Mouse (Mus musculus): ENCODE measurements around the gene Msi1. TPM values are rescaled to one million over a fixed set of nuclear protein-coding genes. Genes with fewer than 3 reads are reported as not detected.

Gene Msi1
- total RNA-seq, 2 experiments from 2014 or later: 2.6 to 6.1 TPM

- no peak for DNase-seq
These were observed 40.4 kb downstream of the Msi1 start for GRCm38 (mm10) chr5:115469791-115470190.

DNA sequence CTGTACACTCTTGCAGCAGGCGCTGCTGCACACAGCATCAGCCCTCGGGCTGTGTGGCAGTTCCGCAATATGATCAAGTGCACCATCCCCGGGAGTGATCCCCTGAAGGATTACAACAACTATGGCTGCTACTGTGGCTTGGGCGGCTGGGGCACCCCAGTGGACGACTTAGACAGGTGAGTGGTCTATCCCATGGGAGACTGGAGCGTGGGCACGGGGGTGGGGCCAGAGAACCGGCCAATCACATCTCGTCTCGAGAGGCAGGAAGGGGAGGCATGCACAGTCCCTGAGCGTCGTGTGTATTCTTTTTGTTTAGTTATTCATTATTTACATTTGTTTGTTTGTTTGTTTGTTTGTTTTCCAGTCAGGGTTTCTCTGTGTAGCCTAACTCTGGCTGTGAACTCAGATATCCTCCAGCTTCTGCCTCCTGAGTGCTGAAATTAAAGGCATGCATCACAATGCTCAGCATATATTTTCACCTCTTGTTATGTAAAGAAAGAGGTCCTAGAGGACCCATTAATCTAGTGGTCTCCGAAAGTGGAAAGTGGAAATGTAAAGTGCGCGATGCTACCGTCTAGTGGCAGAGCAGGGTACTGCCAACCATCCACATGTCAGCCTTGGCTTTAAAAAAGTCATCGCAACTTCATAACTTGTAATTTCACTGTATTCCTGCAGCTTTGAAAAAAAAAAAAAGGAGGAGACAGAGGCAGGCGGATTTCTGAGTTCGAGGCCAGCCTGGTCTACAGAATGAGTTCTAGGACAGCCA lies 41.5 kb downstream of the Msi1 start:
- peak; percentile 48 for DNase-seq

GRCm38 (mm10) chr5:115473191-115473590 lies 43.8 kb downstream of the Msi1 start:
- DNase-seq: no peak

- no peak for DNase-seq
These were observed 44.9 kb downstream of the Msi1 start for GRCm38 (mm10) chr5:115474174-115474828.

- peak; percentile 31 for DNase-seq
These were observed 46.1 kb downstream of the Msi1 start for GRCm38 (mm10) chr5:115475337-115476106.

- DNase-seq: no peak
These were observed 46.8 kb downstream of the Msi1 start for GRCm38 (mm10) chr5:115476107-115476727.

- no peak for DNase-seq
These were observed 50.2 kb downstream of the Msi1 start for GRCm38 (mm10) chr5:115479561-115479960.

DNA sequence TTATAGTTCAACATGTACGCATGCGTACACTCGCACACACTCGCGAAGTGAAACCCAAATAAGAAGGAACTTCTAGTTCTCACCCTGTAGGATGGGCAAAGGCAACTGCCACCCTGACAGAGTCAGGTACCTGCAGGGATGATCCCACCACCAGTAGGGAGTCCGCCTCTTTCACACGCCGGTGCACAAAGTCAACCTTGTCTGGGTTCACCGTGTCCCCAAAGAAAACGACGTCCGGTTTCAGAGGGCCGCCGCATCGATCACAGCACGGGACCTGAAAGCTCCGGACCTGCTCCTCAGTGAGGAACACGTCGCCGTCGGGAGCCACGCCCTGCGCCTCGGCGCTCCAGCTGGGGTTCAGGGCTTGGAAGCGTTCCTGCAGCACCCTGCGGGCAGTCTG lies 50.7 kb downstream of the Msi1 start:
- no peak for DNase-seq

DNA sequence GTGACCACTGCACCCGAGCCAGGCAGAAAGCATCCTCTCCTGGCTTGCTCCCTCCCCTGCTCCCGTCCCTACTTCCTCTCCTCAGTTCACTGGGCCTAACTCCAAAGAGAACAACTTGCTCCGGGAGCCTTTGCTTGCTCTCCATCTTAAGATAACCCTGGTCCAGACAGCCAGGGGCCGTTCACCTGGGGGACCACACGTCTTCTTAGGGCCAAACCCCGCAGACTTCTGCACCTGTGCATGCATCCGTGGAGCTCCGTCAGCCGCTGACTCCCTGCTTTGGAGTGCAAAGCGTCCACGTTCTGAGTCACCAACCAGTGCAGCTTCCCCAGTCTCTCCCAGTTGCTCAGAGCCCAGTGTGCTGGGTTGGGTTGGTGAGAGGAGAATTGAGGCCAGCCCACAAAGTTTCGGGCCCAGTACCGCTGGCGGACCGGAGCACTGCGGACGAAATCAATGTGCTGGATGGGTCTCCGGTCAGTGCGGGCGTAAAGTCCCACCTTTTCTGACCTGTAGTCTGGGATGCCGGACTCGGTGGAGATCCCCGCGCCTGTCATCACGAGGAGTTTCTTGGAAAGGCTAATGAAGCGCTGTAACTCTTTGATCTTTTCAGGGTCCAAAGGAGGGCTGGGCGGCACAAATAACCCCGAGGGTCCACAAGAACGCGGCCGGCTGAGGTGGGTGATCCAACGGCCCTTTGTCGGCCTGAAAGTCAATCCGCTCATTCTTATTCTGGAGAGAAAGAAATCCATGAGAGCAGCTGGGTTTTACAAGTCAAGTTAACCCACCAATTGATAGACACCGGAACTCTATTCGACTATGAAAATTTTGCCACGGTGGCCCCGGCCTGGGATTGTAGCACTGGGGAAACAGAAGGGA lies 53.2 kb downstream of the Msi1 start:
- no peak for DNase-seq

GRCm38 (mm10) chr5:115483385-115483784 lies 54.0 kb downstream of the Msi1 start:
- no peak for DNase-seq

DNA sequence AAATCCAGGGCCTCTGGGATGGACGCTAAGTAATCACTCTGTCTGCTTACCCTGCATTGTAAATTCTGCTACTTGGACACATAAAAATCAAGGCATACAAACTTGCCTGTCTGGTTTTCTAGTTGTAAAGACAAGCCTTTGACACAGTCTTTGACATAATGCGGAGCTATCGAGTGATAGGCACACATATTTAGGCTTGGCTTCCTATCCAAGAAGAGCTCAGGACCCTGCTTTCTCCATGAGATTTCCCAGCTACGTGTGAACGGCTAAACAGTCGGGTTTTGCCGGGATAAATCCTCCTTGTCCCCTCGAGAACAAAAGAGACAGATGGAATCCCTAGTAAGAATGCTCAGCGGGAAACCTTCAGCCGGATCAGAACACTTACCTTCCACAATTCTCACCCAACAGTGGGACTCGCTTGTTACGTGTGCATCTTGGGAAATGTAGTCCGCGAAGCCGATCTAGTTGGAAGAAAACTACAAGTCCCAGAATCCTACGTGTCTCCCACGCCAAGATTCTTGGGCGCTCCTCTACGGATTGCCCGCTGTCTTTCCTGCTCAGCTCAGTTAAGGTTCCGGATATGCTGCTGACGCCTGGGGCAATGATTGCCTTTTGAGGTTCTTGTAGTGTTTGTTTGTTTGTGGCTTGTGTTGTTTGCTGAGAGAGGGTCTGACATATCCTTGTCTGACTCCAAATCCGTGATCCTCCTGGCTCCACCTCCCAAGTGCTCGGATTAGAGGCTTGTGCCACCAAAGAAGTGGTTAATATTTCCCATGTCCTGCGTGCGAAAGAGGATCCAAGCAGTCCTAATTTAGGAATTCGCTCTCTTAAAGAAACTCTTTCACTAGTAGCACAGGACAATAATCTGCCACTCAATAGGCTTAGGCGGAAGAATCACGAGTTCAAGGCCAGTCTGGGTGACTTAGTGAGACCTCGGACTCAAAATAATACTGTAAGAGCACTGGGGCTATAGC lies 54.8 kb downstream of the Msi1 start, which contains the start of gene Sirt4:
TSS of gene Sirt4 (minus strand) at position 779 of the 974 bp plus-strand sequence.
- peak; percentile 51 for DNase-seq

GRCm38 (mm10) chr5:115484996-115485395 lies 55.6 kb downstream of the Msi1 start:
- DNase-seq: no peak

DNA sequence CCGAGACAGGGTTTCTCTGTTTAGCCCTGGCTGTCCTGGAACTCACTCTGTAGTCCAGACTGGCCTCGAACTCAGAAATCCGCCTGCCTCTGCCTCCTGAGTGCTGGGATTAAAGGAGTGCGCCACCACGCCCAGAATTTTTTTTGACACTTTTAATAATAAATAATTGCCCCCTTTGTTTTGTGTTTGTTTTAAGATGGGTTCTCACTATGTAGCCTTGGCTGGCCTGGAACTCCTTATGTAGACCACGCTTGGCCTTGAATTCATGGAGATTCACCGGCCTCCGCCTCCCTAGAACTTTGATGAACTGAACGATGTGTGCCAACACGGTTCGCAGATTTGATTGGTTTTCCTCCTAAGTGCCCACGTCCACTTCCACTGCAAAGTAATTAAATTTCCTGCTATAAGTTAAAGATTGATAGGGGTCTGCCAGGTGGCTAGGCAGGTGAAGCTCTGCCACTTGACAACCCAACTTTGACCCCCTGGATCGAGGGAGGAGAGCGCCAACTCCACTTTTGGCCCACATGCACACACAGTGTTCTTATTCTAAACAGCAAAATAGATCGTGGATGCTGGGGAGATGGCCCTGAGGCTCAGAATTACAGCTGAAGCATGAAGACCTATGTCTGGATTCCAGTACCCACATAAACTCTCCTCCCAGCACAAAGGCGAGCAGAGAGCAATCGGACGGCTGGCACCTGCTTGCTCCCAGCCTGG lies 56.2 kb downstream of the Msi1 start:
- no peak for DNase-seq

GRCm38 (mm10) chr5:115486726-115487125 lies 57.3 kb downstream of the Msi1 start:
- DNase-seq: no peak

DNA sequence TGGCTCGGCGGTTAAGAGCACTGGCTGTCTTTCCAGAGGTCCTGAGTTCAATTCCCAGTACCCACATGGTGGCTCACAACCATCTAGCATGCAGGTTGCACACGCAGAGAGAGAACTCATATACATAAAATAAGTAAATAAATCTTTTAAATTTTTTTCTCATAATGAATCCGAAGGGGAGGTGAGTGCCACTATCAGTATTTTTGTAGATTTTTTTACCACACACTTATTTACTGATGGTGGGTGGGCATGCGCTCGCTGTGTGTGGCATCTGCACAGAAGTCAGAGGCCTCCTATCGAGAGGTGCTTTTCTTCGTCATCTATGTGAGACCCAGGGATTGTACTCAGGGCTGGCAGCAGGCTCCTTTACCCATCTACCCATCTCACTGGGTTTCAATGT lies 58.0 kb downstream of the Msi1 start:
- DNase-seq: no peak

DNA sequence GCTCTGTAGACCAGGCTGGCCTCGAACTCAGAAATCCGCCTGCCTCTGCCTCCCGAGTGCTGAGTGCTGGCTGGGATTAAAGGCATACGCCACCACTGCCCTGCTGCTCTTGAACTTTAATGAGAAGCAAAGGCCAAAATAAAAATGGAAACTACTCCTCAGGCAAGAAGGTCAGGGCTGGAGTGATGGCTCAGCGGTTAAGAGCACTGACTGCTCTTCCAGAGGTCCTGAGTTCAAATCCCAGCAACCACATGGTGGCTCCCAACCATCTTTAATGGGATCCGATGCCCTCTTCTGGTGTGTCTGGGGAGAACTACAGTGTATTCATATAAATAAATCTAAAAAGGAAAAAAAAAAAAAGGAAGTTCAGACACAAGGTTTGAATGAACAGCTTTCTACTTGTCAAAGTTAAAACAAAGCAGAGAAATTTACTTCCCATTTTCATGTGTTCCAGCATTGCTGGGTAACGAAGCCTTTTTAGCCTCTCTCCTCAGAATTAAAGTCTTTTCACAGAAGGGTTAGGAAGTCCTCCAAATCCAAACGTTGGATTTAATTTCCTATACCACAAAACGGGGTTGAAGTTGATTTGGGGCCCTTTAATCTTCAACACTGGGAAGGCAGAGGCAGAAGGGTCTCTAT lies 58.7 kb downstream of the Msi1 start:
- no peak for DNase-seq

DNA sequence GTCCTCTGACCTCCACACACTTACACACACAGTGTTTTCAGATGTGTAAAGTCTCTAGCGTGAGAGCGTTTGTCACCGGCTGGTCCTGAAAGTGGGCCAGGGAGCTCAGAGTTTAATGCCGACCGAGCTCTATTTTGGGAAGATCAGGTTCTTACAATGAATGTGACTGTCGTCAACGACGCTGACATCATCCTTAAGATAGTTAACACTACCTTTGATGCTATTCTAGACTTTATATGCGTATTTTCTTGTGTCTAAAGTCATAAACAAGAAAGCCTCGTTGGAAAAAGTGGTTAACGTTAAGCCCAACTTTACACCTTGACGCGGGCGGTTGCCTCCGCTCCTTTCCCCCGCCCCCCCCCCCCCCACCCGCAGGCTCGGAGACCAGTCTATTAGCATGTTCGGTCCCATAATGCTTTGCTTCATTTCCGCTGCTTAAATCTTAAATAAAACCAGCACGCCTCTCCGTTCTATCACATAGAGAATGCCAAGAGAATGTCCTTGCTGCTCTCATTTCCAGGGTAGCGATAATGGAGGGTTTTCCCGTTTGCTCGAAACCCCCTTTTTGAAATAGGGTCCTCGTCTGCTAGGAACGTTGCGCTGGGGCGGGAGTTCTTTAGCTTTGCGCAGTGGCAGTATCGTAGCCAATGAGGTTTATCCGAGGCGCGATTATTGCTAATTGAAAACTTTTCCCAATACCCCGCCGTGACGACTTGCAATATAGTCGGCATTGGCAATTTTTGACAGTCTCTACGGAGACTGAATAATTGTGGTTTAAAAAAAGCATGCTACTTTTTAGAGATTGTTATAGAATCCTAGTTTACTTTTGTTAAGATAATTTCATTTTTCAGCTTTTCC lies 59.7 kb downstream of the Msi1 start:
- peak; percentile 69 for DNase-seq

All from gastrocnemius, postnatal 10 days (tissue).